Mouse (Mus musculus) monocyte, adult 2 months (primary cell): ENCODE results near the gene Hddc3.
"Not testable (repeated sequence)": the region's sequence is repeated elsewhere in the genome, so short reads cannot be mapped to it uniquely, and the experiment has no call there.

Experiments used
- DNase-seq, 2 experiments: peaks; one replicate each; pipeline ENCODE4 v3.0.0; 2022; ENCODE audit warnings: low spot score in 2 of 2, low read depth in 1 of 2

Hddc3 gene

DNA sequence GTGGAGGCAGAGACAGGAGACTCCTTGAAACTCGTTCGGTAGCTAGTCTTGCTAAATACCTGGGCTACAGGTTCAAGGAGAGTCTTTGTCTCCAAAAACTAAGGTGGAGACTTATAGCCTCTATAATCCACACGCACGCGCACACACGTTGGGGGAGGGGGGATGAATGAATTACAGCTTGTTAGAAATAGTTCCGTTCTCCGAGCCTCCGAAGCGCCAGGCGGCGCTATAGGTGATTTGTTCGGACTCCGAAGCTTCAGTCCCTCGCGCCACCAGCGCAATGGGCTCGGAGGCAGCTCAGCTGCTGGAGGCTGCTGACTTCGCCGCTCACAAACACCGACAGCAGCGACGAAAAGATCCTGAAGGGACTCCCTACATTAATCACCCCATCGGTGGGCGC, at the start of gene Hddc3:
Gene Hddc3 (plus strand): TSS at position 247 of the 400 bp plus-strand sequence.
- peak; percentile 75 to 90 for DNase-seq

DNA sequence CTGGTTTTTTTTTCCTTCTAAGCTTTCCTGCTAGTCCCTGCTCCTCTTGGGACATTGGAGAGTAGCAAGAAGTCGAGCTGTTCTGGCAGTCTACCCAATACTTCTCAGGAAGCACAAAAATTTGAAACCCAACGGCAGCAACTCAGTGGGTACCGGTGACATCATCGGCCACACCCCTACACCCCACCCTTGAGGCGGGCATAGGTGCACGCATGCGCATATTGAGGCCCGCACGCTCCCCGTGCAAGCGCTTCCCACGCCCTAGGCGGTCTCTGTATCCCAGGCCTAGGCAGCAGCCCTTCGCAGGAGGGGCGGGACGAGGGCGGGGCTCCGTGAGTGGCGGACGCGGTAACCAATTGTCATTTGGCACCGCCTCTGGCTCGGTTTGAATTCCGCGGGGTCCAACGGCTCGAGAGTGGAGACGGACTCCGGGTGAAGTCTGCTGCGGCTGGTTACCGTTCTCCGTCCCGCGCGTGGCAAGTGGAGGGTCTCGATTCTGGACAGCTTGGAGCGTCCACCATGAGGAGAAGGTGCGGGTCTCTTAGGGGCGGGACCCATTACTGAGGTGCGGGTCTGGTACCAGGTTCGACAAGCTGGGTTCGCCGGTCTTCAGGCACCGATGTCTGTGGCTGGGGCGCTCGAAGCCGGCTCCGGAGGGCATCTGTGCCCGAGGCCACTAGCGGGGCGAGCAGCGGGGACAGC, 48.7 kb upstream of the Hddc3 start, which contains the start of gene Prc1:
Gene Prc1 (plus strand): TSS at position 389 of the 702 bp plus-strand sequence.
- DNase-seq, result peak; percentile 97 to 98

DNA sequence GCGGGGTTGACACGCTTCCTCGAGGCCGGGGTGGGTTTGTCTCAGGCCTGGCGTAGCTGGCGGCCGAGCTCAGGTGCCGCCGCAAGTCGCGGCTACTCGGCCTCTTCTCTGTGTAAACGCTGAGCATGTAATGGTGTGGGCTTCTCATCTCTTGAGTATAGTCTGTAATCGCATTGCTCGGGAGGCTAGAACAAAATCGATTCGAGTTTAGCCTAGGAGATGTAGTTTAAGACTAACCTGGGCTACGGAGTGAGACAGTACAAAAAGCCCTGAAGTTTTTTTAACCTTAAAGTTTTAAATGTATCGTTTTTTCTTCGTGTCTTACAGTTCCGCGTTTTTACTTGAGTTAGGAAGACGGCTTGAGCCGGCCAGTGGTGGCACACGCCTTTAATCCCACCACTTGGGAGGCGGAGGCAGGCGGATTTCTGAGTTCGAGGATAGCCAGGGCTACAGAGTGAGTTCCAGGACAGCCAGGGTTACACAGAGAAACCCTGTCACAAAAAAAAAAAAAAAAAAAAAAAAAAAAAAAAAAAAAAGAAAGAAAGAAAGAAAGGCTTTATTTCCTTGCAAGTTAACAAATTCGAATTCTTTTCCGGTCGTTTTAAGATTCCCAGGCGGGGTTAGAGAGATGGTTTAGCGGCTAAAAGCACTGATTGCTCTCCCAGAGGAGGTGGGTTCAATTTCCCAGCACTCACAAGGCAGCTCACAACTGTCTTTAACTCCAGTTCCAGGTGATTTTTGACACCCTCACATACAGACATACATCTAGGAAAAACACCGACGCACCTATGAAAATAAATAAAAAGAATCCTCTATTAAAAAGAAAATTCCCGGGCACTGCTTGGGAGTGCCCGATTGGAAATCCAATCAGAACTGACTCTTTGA, 47.9 kb upstream of the Hddc3 start:
- no peak for DNase-seq

- no peak for DNase-seq
These were observed 46.4 kb upstream of the Hddc3 start for GRCm38 (mm10) chr7:80296462-80296861.

DNA sequence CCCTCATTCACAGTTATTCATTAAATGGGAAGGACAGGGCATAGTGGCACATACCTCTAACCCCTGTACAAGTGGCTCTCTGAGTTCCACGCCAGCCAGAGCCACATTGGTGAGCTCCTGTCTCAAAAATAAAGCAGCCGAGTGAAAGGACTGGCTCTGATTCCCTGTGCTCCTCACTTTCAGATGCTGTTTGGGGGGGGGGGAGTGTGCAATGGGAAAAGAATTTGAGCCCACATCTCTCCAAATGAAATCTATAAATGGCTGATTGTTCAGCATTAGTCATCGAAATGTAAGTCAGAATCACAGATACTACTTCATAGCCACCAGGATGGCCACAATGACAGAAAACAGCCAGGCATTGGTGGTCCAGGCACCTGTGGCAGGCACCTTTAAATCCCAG, 45.9 kb upstream of the Hddc3 start:
- no peak for DNase-seq

GRCm38 (mm10) chr7:80298754-80299153, 44.1 kb upstream of the Hddc3 start:
- no peak for DNase-seq

DNA sequence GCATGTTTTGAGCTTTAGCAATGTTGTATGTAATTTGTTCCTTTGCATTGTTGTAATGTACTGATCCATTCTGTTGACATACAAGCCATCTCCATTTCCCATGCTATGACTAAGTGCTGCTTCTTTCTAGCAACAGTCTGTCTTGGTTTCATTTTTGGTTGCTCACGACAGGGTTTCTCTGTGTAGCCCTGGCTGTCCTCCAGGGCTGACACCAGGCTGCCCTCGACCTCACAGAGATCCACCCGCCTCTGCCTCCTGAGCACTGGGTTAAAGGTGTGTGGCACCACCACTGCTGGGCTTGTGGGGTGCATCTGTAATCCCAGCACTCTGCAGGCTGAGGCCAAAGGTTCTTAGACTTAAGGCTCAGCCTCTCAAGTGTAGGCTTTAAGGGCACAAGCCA, 43.3 kb upstream of the Hddc3 start:
- no peak for DNase-seq

- DNase-seq, result no peak
These were observed 41.4 kb upstream of the Hddc3 start for GRCm38 (mm10) chr7:80301522-80301921.

DNA sequence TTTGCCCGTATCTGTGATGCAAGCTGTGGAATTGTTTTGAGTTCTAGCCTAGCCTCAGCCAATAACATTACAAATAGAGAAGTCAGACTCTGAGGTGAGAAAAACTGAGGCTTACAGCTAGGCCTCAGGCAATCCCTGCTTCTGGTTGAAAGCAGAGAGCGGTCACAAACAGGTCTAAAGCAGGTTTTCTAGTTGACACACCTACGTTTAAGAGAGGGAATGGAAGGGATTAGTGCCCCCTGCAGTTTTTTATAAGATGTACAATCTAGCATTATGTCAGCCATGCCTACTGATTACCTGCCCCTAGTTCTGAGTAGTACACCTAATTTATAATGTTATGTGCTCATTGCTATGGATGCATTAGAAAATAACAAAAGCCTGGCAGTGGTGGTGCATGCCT, 35.1 kb upstream of the Hddc3 start:
- DNase-seq, result no peak

GRCm38 (mm10) chr7:80310771-80311170, 32.1 kb upstream of the Hddc3 start:
- no peak for DNase-seq

DNA sequence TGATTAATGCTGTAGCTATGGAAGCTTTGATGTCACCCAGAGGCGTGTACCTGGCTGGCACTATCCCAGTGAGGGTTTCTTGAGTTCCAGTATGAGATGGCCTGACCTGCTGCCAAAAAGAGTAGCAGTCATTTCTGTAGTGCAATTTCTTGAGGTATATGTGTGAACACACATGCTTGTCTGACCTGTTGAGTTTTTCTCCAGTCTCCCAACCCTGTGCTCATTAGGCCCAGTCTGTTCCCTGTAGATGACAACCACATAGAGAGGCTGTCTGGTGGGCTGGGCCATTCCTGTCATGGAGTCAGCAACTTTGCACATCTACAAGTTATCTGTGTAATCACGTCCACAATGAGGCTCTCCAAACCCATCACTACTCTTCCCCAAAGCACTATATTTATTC, 27.2 kb upstream of the Hddc3 start:
- no peak for DNase-seq

DNA sequence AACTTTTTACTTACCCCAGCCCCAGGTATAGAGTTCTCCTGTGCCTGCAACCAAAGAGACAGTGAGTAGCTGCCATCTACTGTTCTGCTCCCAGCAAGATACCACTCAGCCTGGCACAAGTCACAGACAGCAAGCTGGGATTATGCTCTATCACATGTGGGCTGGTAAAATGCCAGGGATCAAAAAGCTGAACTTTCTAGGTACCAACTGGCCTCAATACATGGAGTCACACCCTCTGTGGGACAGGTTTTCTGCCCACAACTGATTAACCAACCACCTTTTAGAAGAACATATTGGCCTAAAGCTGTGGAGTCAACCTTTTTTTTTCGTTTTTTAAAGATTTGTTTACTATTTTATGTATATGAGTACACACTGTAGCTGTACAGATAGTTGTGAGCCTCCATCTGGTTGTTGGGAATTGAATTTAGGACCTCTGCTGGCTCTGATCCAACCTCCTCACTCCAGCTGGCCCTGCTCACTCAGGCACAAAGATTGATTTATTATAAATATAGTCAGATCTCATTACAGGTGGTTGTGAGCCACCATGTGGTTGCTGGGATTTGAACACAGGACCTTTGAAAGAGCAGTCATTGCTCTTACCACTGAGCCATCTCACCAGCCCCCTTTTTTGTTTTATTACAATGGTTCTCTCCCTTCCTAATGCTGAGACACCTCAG, 25.3 kb upstream of the Hddc3 start:
- DNase-seq, result no peak

DNA sequence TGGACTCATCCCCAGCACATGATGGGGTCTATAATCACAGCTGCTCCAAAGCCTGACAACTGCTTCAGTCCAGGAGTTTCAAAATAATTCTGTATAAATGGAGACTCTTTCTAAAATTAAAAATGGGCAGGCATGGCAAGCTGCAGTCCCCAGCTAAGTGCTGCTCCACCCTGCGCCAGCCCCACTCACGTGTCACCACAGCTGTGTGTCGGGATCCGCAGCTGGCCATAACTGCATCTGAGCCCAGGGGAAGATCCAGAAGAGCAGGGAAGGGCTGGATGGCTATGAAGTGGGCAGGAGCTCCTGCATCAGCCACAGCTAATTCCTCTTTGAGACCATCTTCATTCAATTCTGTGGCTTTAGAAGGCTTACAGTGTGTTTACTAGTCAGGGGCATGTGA, 24.2 kb upstream of the Hddc3 start:
- no peak for DNase-seq

DNA sequence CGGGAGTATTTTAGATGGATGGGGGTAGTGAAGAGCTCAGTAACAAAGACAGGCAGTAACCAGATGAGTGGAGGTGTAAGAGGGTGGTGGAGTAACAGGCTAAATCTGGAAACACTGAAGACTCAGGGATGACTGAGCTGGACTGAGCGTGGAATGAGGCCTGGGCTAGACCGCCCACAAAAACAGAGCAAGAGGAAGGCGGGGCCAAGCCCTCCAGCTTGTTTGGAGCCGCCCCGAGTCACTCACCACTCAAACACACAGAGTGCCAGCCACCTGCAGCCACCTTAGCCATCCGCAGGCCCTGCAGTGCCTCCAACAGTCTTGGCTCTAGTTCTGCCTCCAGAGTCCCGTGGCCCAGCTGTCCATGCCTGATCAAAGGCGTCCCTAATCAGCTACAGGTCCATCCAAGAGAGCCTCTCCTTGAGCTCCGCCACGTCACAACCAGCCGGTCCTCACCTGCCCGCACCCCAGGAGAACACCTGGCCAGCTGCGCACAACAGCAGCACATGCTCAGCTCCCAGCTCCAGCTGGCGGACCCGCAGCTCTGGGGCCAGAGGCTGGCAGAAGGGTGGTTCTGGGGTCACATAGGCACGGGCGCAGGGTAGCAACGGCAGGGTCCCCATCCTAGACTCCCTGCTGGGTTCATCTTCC, 22.9 kb upstream of the Hddc3 start:
- no peak for DNase-seq

GRCm38 (mm10) chr7:80323336-80323735, 19.6 kb upstream of the Hddc3 start:
- no peak for DNase-seq

- peak; percentile 75 to 88 for DNase-seq
These were observed 18.7 kb upstream of the Hddc3 start, which contains the start of gene Rccd1 for GRCm38 (mm10) chr7:80324043-80324815. Rccd1 (minus strand) TSS chr7:80324454.

GRCm38 (mm10) chr7:80324816-80325119, 18.1 kb upstream of the Hddc3 start:
- not testable (repeated sequence) for DNase-seq

GRCm38 (mm10) chr7:80325292-80325868, 17.5 kb upstream of the Hddc3 start:
- DNase-seq, result no peak

- no peak for DNase-seq
These were observed 16.8 kb upstream of the Hddc3 start for GRCm38 (mm10) chr7:80326076-80326475.

DNA sequence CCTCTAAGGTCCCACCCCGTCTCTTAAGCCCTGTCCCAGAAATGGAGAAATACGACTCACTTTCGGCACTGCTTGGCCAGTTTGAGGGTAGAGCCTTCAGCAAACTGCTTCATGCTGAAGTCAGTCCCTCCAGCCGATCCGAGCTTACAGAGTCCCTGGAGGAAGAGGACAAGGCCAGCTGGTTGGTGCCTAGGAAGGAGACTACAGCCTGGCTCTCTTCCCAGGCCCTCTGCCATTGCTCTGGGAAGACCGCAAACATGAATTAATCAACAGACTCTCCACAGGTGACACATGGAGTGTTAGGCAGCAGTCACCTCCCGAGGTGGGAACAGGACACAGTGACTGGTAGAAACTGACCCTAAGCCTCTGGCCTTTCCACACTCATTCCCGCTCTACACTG, 12.6 kb upstream of the Hddc3 start:
- no peak for DNase-seq
